Mouse (Mus musculus) C2C12 (cell line): ENCODE results near the gene Il1rl1. TPM values are rescaled to one million over a fixed set of nuclear protein-coding genes. Genes with fewer than 3 reads are reported as not detected.

Source experiments
- H3K27me3 ChIP-seq: one replicate; pipeline ENCODE4 v1.6.1; 2011; ENCODE audit not compliant: control insufficient read depth, insufficient read depth, insufficient read length
- H3K36me3 ChIP-seq: one replicate; pipeline ENCODE4 v1.6.1; 2011; ENCODE audit not compliant: control insufficient read depth, insufficient read depth
- H3K4me3 ChIP-seq: one replicate; pipeline ENCODE4 v1.5.1; 2011; ENCODE audit warnings: mild to moderate bottlenecking, control low read depth; ENCODE audit not compliant: poor library complexity, insufficient read depth, severe bottlenecking
- H3K79me2 ChIP-seq: one replicate; pipeline ENCODE4 v1.6.1; 2011; ENCODE audit not compliant: control insufficient read depth, insufficient read depth
- H3K79me3 ChIP-seq: one replicate; pipeline ENCODE4 v1.6.1; 2011; ENCODE audit warnings: low read depth, control low read depth
- H3ac ChIP-seq: one replicate; pipeline ENCODE3; 2011; ENCODE audit warnings: low read depth; ENCODE audit not compliant: control insufficient read depth, insufficient read length
- CEBPB ChIP-seq: IDR thresholded peaks from one replicate; pipeline ENCODE4 v1.6.1; 2011; ENCODE audit warnings: low read depth, mild to moderate bottlenecking, control low read depth, moderate library complexity
- CTCF ChIP-seq: IDR thresholded peaks from one replicate; pipeline ENCODE4 v1.5.1; 2011; ENCODE audit not compliant: control insufficient read depth, insufficient read depth, insufficient read length
- FOSL1 ChIP-seq: IDR thresholded peaks from one replicate; pipeline ENCODE4 v1.8.0; 2011; ENCODE audit warnings: mild to moderate bottlenecking, low read length; ENCODE audit not compliant: poor library complexity, insufficient read depth, severe bottlenecking
- MAX ChIP-seq: IDR thresholded peaks from one replicate; pipeline ENCODE4 v1.6.1; 2011; ENCODE audit warnings: mild to moderate bottlenecking, control low read depth
- MYOD1 ChIP-seq: IDR thresholded peaks from one replicate; pipeline ENCODE4 v1.6.1; 2011; ENCODE audit warnings: low read depth; ENCODE audit not compliant: control insufficient read depth, insufficient read length
- MYOG ChIP-seq: IDR thresholded peaks from one replicate; pipeline ENCODE4 v1.6.1; 2011; ENCODE audit not compliant: control insufficient read depth, insufficient read length; ENCODE audit errors: extremely low read depth
- USF1 ChIP-seq: IDR thresholded peaks from one replicate; pipeline ENCODE4 v1.6.1; 2011; ENCODE audit warnings: low read depth, mild to moderate bottlenecking, control low read depth, moderate library complexity
- polyA plus RNA-seq: library from polyadenylated mRNA; unstranded; fragments of >200 nt; fragmentation: generic; extraction: Trizol; gene quantifications from one replicate; pipeline ENCODE4 v1.2.1, GENCODE M21; 2012; ENCODE audit warnings: missing spikeins

The Il1rl1 gene
- polyA plus RNA-seq, 1 experiment: 0.13 TPM

GRCm38 (mm10) chr1:40473640-40474039, 44.3 kb downstream of the Il1rl1 start:
- Histone ChIP-seq H3ac (no peak overlapping the region), H3K27me3 (no peaks in the 10 kb centered on the region), H3K79me3 (no peaks in the 10 kb centered on the region), H3K36me3 (no peaks in the 10 kb centered on the region), H3K79me2 (no peaks in the 10 kb centered on the region), H3K4me3 (no peak overlapping the region)
- TF ChIP-seq MAX: no peak
- no peak for TF ChIP-seq MYOG
- no peak for TF ChIP-seq USF1
- TF ChIP-seq MYOD1: no peak
- TF ChIP-seq CEBPB: no peak
- TF ChIP-seq CTCF: no peak
- no peak for TF ChIP-seq FOSL1

GRCm38 (mm10) chr1:40474336-40474735, 45.0 kb downstream of the Il1rl1 start:
- H3K36me3 ChIP-seq: no peaks in the 10 kb centered on the region
- no peaks in the 10 kb centered on the region for H3K79me2 ChIP-seq
- H3ac ChIP-seq: no peak overlapping the region
- H3K27me3 ChIP-seq: no peaks in the 10 kb centered on the region
- no peak overlapping the region for H3K4me3 ChIP-seq
- H3K79me3 ChIP-seq: no peaks in the 10 kb centered on the region
- TF ChIP-seq MYOG (no peak), MAX (no peak), CTCF (no peak), CEBPB (no peak), MYOD1 (no peak), FOSL1 (no peak)

- Histone ChIP-seq H3ac (no peak overlapping the region), H3K27me3 (no peaks in the 10 kb centered on the region), H3K4me3 (no peak overlapping the region), H3K36me3 (no peaks in the 10 kb centered on the region), H3K79me3 (no peaks in the 10 kb centered on the region), H3K79me2 (no peaks in the 10 kb centered on the region)
- no peak for TF ChIP-seq USF1
- no peak for TF ChIP-seq MAX
- no peak for TF ChIP-seq MYOD1
- TF ChIP-seq CTCF: no peak
- TF ChIP-seq CEBPB: no peak
- no peak for TF ChIP-seq FOSL1
- no peak for TF ChIP-seq MYOG
Measured at GRCm38 (mm10) chr1:40475697-40476096, 46.3 kb downstream of the Il1rl1 start.

- peaks cover 2% of the 10 kb centered on the region for H3K27me3 ChIP-seq
- TF ChIP-seq CEBPB: no peak
- TF ChIP-seq FOSL1: no peak
- TF ChIP-seq MAX: no peak
- TF ChIP-seq MYOG: no peak
- no peak for TF ChIP-seq MYOD1
- TF ChIP-seq USF1: no peak
- no peak for TF ChIP-seq CTCF
Measured at GRCm38 (mm10) chr1:40476756-40477155, 47.4 kb downstream of the Il1rl1 start.

GRCm38 (mm10) chr1:40479505-40479923, 50.1 kb downstream of the Il1rl1 start:
- no peaks in the 10 kb centered on the region for H3K79me3 ChIP-seq
- H3ac ChIP-seq: no peak overlapping the region
- H3K79me2 ChIP-seq: no peaks in the 10 kb centered on the region
- no peak for TF ChIP-seq MYOG
- no peak for TF ChIP-seq MAX
- no peak for TF ChIP-seq CTCF
- no peak for TF ChIP-seq MYOD1
- TF ChIP-seq FOSL1: no peak
- no peak for TF ChIP-seq CEBPB
- no peak for TF ChIP-seq USF1
- H3K36me3 ChIP-seq: no peaks in the 10 kb centered on the region
- H3K27me3 ChIP-seq: peaks cover 4% of the 10 kb centered on the region
- no peak overlapping the region for H3K4me3 ChIP-seq

More at GRCm38 (mm10) chr1:40476756-40477155, 47.4 kb downstream of the Il1rl1 start:
- H3ac ChIP-seq: no peak overlapping the region
- H3K79me2 ChIP-seq: no peaks in the 10 kb centered on the region
- no peaks in the 10 kb centered on the region for H3K36me3 ChIP-seq
- no peaks in the 10 kb centered on the region for H3K79me3 ChIP-seq
- H3K4me3 ChIP-seq: no peak overlapping the region

GRCm38 (mm10) chr1:40494594-40494993, 65.2 kb downstream of the Il1rl1 start:
- Histone ChIP-seq H3K79me3 (no peaks in the 10 kb centered on the region), H3K79me2 (no peaks in the 10 kb centered on the region), H3K27me3 (peaks cover 4% of the 10 kb centered on the region), H3K4me3 (no peak overlapping the region), H3ac (no peak overlapping the region), H3K36me3 (no peaks in the 10 kb centered on the region)
- TF ChIP-seq USF1 (no peak), CEBPB (no peak), MAX (no peak), MYOD1 (no peak), FOSL1 (no peak), CTCF (no peak)
